Mouse (Mus musculus) liver, postnatal 0 days (tissue): ENCODE measurements at regions not wholly inside any gene's neighbourhood (a gene's known extent, or its start where the extent isn't known, plus 50 kb on each side); places are given as distances from the start of the nearest gene placed in this dataset.

Experiments used
- CTCF ChIP-seq: sonication (generic); IDR thresholded peaks from 2 replicates; pipeline ENCODE4 v1.5.1; 2016; ENCODE audit warnings: antibody characterized with exemption, low read depth
- EP300 ChIP-seq: IDR thresholded peaks from 2 replicates; pipeline ENCODE4 v1.6.1; 2016; ENCODE audit warnings: antibody characterized with exemption, low read depth, mild to moderate bottlenecking

- no peak for TF ChIP-seq CTCF
- TF ChIP-seq EP300 = no peak
Observed at GRCm38 (mm10) chr1:33249474-33249873, 420.1 kb downstream of the Prim2 start.
